ENCODE assay signal across 13 mouse cellular contexts in genomic region chr7:141614329-141614832, GRCm38 (mm10). TPM values are rescaled to one million over a fixed set of nuclear protein-coding genes. Genes with fewer than 3 reads are reported as not detected.
DNase-seq lines count a peak whose midpoint lies in the region; ATAC-seq and TF ChIP-seq lines count a peak whose summit lies in the region.
"Had no signal": no experiment of that assay in that cellular context is flagged by ENCODE, and none has a peak within 500 bp of the region (broad histone marks: within the 10 kb centered on the region; RNA-seq: fewer than 3 reads in every experiment).

No protein-coding gene starts in this region.

- WGBS in heart, embryonic 11.5 days (ENCODE audit: insufficient replicate concordance) = 59% methylated on average over 5 of the region's 5 CpGs
- WGBS in heart, adult 2 months = 58% methylated on average over 5 of the region's 5 CpGs
- WGBS in small intestine, adult 2 months = 38% methylated on average over 5 of the region's 5 CpGs
- WGBS in midbrain, embryonic 13.5 days = 92% methylated on average over 5 of the region's 5 CpGs

- DNase-seq in heart, adult 2 months = no peak
- peak; percentile 67 for DNase-seq in kidney, postnatal 14 days
- DNase-seq in left cerebral cortex, postnatal 36 days (ENCODE audit: low spot score in 2 of 2) = no peak
- DNase-seq: cerebellum, adult 9-10 months had no signal

- H3K27ac ChIP-seq in heart, embryonic 11.5 days (ENCODE audit: low read depth, low read length) = no peak overlapping the region
- H3K27ac ChIP-seq in heart, adult 2 months = no peak overlapping the region
- peak overlapping the region; percentile 51 for H3K27ac ChIP-seq in small intestine, adult 2 months (ENCODE audit: insufficient read depth, low read depth, low read length)
- H3K27ac ChIP-seq in midbrain, embryonic 13.5 days = no peak overlapping the region
- H3K27ac ChIP-seq: embryonic facial prominence, embryonic 13.5 days; lung, embryonic 15.5 days had no signal

- H3K79me2 ChIP-seq in heart, adult 2 months (replicated peaks; ENCODE audit: control insufficient read depth, insufficient read depth, low read length) = no peaks in the 10 kb centered on the region

- TF ChIP-seq POLR2A in heart, adult 2 months (IDR thresholded peaks at IDR 0.05; ENCODE audit: insufficient read depth, low read depth, low read length) = no peak
- TF ChIP-seq POLR2A in small intestine, adult 2 months (IDR thresholded peaks at IDR 0.05; ENCODE audit: low read depth, low read length) = no peak

- 0 out of 2 replicates have a peak overlapping the region, but pooled peaks have one; percentile 22 for H3K9ac ChIP-seq in heart, embryonic 11.5 days (ENCODE audit: low read depth, low read length)
- no peak overlapping the region for H3K9ac ChIP-seq in heart, adult 2 months (ENCODE audit: low read depth, low read length)
- H3K9ac ChIP-seq in midbrain, embryonic 13.5 days (replicated peaks) = no peak overlapping the region
- H3K9ac ChIP-seq: embryonic facial prominence, embryonic 13.5 days; heart, embryonic 12.5 days; lung, embryonic 15.5 days had no signal

- no peaks in the 10 kb centered on the region for H3K9me3 ChIP-seq in heart, embryonic 11.5 days (replicated peaks; ENCODE audit: control insufficient read depth, low read length)
- no peaks in the 10 kb centered on the region for H3K9me3 ChIP-seq in midbrain, embryonic 13.5 days
- H3K9me3 ChIP-seq: embryonic facial prominence, embryonic 13.5 days; heart, embryonic 12.5 days; lung, embryonic 15.5 days had no signal

- no peak for TF ChIP-seq EP300 in heart, adult 2 months (IDR thresholded peaks at IDR 0.05; ENCODE audit: insufficient read depth, low read depth, low read length)

- TF ChIP-seq CTCF in heart, adult 2 months (IDR thresholded peaks at IDR 0.05) = no peak
- no peak for TF ChIP-seq CTCF in small intestine, adult 2 months (IDR thresholded peaks at IDR 0.05; ENCODE audit: extremely low read depth, insufficient read length, insufficient replicate concordance, low read depth, low read length)

- no peak overlapping the region for H3K4me3 ChIP-seq in heart, embryonic 11.5 days (ENCODE audit: low read depth, low read length)
- no peak overlapping the region for H3K4me3 ChIP-seq in heart, adult 2 months
- H3K4me3 ChIP-seq in small intestine, adult 2 months (ENCODE audit: low read depth, low read length) = no peak overlapping the region
- no peak overlapping the region for H3K4me3 ChIP-seq in midbrain, embryonic 13.5 days (replicated peaks)
- H3K4me3 ChIP-seq: embryonic facial prominence, embryonic 13.5 days; heart, embryonic 12.5 days; lung, embryonic 15.5 days; myocyte had no signal

- intact Hi-C loops in heart, adult 2 months (cut with DNase I) = loop anchor here (5.0 kb wide), 3 partner anchors 52 to 132 kb away; partner anchors contain the start of genes Ap2a2 and Chid1
- intact Hi-C loops in left cerebral cortex, postnatal 36 days (cut with DNase I) = no loop called here

- no peak for ATAC-seq in heart, embryonic 11.5 days (replicated peaks; ENCODE audit: insufficient number of reproducible peaks, low FRiP score, low TSS enrichment)
- ATAC-seq in erythroid progenitor cell, adult 5-6 weeks (replicated peaks; ENCODE audit: low FRiP score, poor library complexity, severe bottlenecking) = peak; percentile 96
- ATAC-seq in midbrain, embryonic 13.5 days = no peak
- no peak for ATAC-seq in granulocyte monocyte progenitor cell, adult 5-6 weeks (replicated peaks; ENCODE audit: poor library complexity, severe bottlenecking)

- H3K36me3 ChIP-seq in heart, embryonic 11.5 days (ENCODE audit: control insufficient read depth, insufficient read depth, low read length) = peaks cover 17% of the 10 kb centered on the region
- no peaks in the 10 kb centered on the region for H3K36me3 ChIP-seq in heart, adult 2 months (ENCODE audit: control insufficient read depth, insufficient read depth, low read length)
- H3K36me3 ChIP-seq in small intestine, adult 2 months (ENCODE audit: control insufficient read depth, insufficient read depth, low read length) = peaks cover 77% of the 10 kb centered on the region
- peaks cover 86% of the 10 kb centered on the region for H3K36me3 ChIP-seq in midbrain, embryonic 13.5 days

- H3K4me1 ChIP-seq in heart, embryonic 11.5 days (ENCODE audit: control insufficient read depth, insufficient read depth, low read length) = peaks cover 11% of the 10 kb centered on the region
- peaks cover 13% of the 10 kb centered on the region for H3K4me1 ChIP-seq in heart, adult 2 months (ENCODE audit: control insufficient read depth, insufficient read depth, low read length)
- H3K4me1 ChIP-seq in small intestine, adult 2 months (ENCODE audit: control insufficient read depth, insufficient read depth, insufficient read length, low read length) = peaks cover 26% of the 10 kb centered on the region
- no peaks in the 10 kb centered on the region for H3K4me1 ChIP-seq in midbrain, embryonic 13.5 days (replicated peaks)
- H3K4me1 ChIP-seq: embryonic facial prominence, embryonic 13.5 days had no signal

- no peaks in the 10 kb centered on the region for H3K27me3 ChIP-seq in heart, embryonic 11.5 days (ENCODE audit: control insufficient read depth, insufficient read depth, low read length)
- no peaks in the 10 kb centered on the region for H3K27me3 ChIP-seq in heart, adult 2 months (ENCODE audit: control insufficient read depth, insufficient read depth, low read length)
- no peaks in the 10 kb centered on the region for H3K27me3 ChIP-seq in small intestine, adult 2 months (ENCODE audit: control insufficient read depth, insufficient read depth, low read length)
- no peaks in the 10 kb centered on the region for H3K27me3 ChIP-seq in midbrain, embryonic 13.5 days
- H3K27me3 ChIP-seq: embryonic facial prominence, embryonic 13.5 days; heart, embryonic 12.5 days; lung, embryonic 15.5 days had no signal

- H3K4me2 ChIP-seq in heart, embryonic 11.5 days = no peak overlapping the region
- H3K4me2 ChIP-seq in midbrain, embryonic 13.5 days (replicated peaks) = no peak overlapping the region
- H3K4me2 ChIP-seq: embryonic facial prominence, embryonic 13.5 days; heart, embryonic 12.5 days; lung, embryonic 15.5 days had no signal

RNA-seq across cellular contexts. Expression of gene Muc6, which starts 40.7 kb away (rescaled TPM):
- polyA plus RNA-seq in heart, embryonic 11.5 days (2014; fragmentation: Nextera tagmentation; extraction: Ambion mirVana) = 0.11 and 0.18 TPM in 2 replicates
- total RNA-seq in heart, adult 2 months (2021) = not detected
- 0.03 TPM in 1 of 2 replicates, not detected in the other for polyA plus RNA-seq in heart, adult 2 months (2012; rRNA removed)
- not detected in 2 replicates for total RNA-seq in erythroid progenitor cell, adult 5-6 weeks (2015; ENCODE audit: low replicate concordance)
- total RNA-seq in erythroid progenitor cell, adult 5-6 weeks (2017; ENCODE audit: low replicate concordance) = under 0.01 TPM in 1 of 2 replicates, not detected in the other
- polyA plus RNA-seq in small intestine, adult 2 months (2012; rRNA removed) = 1.4 and 475 TPM in 2 replicates
- polyA plus RNA-seq in midbrain, embryonic 13.5 days (2015; fragmentation: Nextera tagmentation; extraction: Ambion mirVana) = 0.26 and 0.27 TPM in 2 replicates
- 0.80 TPM in 1 of 2 replicates, not detected in the other for total RNA-seq in granulocyte monocyte progenitor cell, adult 5-6 weeks (2014; fragmentation: Nextera tagmentation)
- total RNA-seq in granulocyte monocyte progenitor cell, adult 5-6 weeks (2017) = not detected in 2 replicates
- not detected for total RNA-seq in left cerebral cortex, postnatal 36 days (2021)

RNA-seq across cellular contexts. Expression of gene Ap2a2, which starts 52.4 kb away (rescaled TPM):
- 53.0 and 66.8 TPM in 2 replicates for polyA plus RNA-seq in heart, embryonic 11.5 days (2014; fragmentation: Nextera tagmentation; extraction: Ambion mirVana)
- total RNA-seq in heart, adult 2 months (2021) = 10 to 100 TPM; 55.1 to 58.3 TPM
- 28.5 and 29.9 TPM in 2 replicates for polyA plus RNA-seq in heart, adult 2 months (2012; rRNA removed)
- total RNA-seq in erythroid progenitor cell, adult 5-6 weeks (2015; ENCODE audit: low replicate concordance) = 71.7 and 96.2 TPM in 2 replicates
- total RNA-seq in erythroid progenitor cell, adult 5-6 weeks (2017; ENCODE audit: low replicate concordance) = 108 and 150 TPM in 2 replicates
- polyA plus RNA-seq in small intestine, adult 2 months (2012; rRNA removed) = 49.6 and 109 TPM in 2 replicates
- polyA plus RNA-seq in midbrain, embryonic 13.5 days (2015; fragmentation: Nextera tagmentation; extraction: Ambion mirVana) = 103 and 107 TPM in 2 replicates
- total RNA-seq in granulocyte monocyte progenitor cell, adult 5-6 weeks (2014; fragmentation: Nextera tagmentation) = 18.9 and 21.0 TPM in 2 replicates
- total RNA-seq in granulocyte monocyte progenitor cell, adult 5-6 weeks (2017) = 20.2 and 28.4 TPM in 2 replicates
- total RNA-seq in left cerebral cortex, postnatal 36 days (2021) = 100 to 1,000 TPM; 199 to 214 TPM
